Mouse (Mus musculus): ENCODE data around the gene Kcnmb4.

DNA sequence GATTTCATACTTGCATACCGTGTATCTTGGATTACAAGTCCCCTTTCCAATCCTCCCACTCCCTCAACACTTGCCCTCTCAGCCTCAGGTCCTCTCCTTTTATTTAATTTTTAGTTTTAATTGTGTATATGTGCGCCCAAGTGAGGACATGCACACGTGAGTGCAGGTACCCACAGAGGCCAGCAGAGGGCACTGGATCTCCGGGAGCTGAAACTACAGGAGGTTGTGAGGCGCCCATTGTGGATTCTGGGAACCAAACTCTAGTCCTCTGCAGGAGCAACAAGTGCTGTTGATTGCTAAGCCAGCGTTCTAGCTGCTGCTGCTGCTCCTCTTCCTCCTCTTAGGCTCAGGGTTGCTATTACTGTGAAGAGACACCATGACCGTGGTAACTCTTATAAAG lies 20.9 kb downstream of the Kcnmb4 start:
- TF ChIP-seq CTCF (IDR thresholded peaks at IDR 0.05; ENCODE audit: low read depth) = peak; percentile 32; the same call in 1 of the 2 replicates
- no peak for TF ChIP-seq EP300 (IDR thresholded peaks at IDR 0.05; ENCODE audit: low read depth)

Measured in liver, embryonic 14.5 days (tissue).